Mouse (Mus musculus): ENCODE measurements around the gene Sdcbp2.
"Not testable (repeated sequence)": the region's sequence is repeated elsewhere in the genome, so short reads cannot be mapped to it uniquely, and the experiment has no call there.

The Sdcbp2 gene

GRCm38 (mm10) chr2:151566856-151567255 is 5.6 kb upstream of the Sdcbp2 start:
- no peak for DNase-seq (ENCODE audit: extremely low read depth, low read depth, low spot score)

GRCm38 (mm10) chr2:151569452-151569851 is 3.0 kb upstream of the Sdcbp2 start:
- no peak for DNase-seq (ENCODE audit: extremely low read depth, low read depth, low spot score)

DNA sequence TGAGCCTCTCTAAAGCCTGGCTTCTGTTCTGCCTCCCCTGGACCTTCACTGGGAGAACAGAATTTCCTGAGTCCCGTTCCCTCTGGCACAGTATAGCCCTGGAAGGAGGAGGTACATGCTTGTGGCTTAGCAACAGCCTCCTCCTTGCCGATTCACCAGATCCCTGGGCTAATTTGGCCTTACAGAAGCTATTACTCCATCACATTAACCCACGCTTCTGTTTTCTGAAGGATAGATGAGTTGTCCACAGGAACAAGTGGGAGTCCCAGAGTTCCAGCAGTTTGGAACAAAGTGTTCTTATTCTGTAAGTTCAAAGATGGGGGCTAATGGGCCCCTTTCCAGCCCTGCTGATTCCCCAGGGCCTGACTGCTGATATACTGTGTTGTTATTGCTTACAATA is 1.2 kb downstream of the Sdcbp2 start:
- DNase-seq (ENCODE audit: extremely low read depth, low read depth, low spot score), result no peak

- DNase-seq (ENCODE audit: extremely low read depth, low read depth, low spot score), result no peak
Observed at GRCm38 (mm10) chr2:151574607-151575006, 2.2 kb downstream of the Sdcbp2 start.

DNA sequence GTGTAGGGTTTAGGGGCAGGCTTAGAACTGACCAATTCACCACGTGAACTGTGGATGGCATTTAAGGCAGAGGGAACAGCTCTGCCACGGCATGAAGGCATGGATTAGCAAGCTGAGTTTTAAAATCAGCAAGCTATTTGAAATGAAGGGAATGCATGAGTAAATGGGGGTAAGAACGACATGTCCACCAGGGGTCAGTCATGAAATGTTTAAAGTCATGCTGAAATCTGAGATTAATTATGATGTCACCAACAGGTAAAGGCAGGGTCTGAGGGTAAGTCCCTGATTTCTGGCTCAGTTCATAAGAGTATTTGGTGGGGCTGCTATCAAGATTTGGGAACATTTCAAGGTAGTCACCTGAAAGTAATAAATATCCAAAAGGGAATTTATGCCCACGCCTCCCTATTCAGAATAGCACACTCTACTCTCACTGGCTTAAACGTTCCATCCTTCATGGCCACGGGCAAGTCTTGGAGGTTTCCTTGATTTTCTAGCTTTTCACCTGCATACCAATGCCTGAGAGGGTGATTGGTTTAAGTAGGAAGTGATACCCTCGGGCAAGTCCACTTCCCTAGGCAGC is 2.8 kb downstream of the Sdcbp2 start:
- no peak for DNase-seq (ENCODE audit: extremely low read depth, low read depth, low spot score)

DNA sequence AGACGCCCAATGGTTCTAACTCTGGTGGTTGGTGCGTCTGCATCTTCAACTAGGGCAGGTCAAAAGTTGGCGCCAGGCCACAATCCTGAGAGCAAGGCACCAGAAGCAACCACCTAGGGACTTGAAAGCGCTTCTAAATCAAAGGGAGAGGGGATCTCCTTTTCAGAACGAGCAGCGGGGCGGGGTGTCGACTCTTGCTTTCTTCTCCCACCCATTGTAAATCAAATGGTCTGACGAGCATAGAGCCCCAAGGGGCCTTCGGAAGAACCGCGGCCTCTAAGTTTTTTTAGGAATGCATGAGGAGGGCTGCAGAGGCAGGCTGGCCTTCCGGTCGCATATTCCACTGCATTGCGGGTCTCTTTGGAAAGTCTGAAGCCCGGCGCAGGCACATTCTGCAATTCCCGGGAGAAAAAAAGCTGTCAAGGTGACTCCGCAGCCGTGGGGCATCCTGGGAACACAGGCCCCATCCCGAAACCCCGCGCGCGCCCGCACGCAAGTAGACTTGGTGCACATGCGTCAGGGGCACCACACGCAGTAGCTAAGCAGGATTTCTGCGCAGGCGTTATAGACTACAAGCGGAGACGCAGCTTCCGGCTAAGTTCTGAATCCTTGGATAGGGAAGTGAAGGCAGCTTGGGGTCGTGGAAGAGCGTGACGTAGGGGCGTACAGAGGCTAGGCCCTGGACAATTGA is 3.4 kb downstream of the Sdcbp2 start:
- DNase-seq (ENCODE audit: extremely low read depth, low read depth, low spot score), result no peak

- no peak for DNase-seq (ENCODE audit: extremely low read depth, low read depth, low spot score)
Observed at GRCm38 (mm10) chr2:151579183-151579582, 6.8 kb downstream of the Sdcbp2 start.

- DNase-seq (ENCODE audit: extremely low read depth, low read depth, low spot score), result no peak
Observed at GRCm38 (mm10) chr2:151580945-151581344, 8.5 kb downstream of the Sdcbp2 start.

- no peak for DNase-seq (ENCODE audit: extremely low read depth, low read depth, low spot score)
Observed at GRCm38 (mm10) chr2:151585934-151586333, 13.5 kb downstream of the Sdcbp2 start.

- no peak for DNase-seq (ENCODE audit: extremely low read depth, low read depth, low spot score)
Observed at GRCm38 (mm10) chr2:151586807-151587206, 14.4 kb downstream of the Sdcbp2 start.

- no peak for DNase-seq (ENCODE audit: extremely low read depth, low read depth, low spot score)
Observed at GRCm38 (mm10) chr2:151587306-151587705, 14.9 kb downstream of the Sdcbp2 start.

GRCm38 (mm10) chr2:151598068-151598467 is 25.6 kb downstream of the Sdcbp2 start:
- no peak for DNase-seq (ENCODE audit: extremely low read depth, low read depth, low spot score)

GRCm38 (mm10) chr2:151602106-151602505 is 29.7 kb downstream of the Sdcbp2 start:
- no peak for DNase-seq (ENCODE audit: extremely low read depth, low read depth, low spot score)

DNA sequence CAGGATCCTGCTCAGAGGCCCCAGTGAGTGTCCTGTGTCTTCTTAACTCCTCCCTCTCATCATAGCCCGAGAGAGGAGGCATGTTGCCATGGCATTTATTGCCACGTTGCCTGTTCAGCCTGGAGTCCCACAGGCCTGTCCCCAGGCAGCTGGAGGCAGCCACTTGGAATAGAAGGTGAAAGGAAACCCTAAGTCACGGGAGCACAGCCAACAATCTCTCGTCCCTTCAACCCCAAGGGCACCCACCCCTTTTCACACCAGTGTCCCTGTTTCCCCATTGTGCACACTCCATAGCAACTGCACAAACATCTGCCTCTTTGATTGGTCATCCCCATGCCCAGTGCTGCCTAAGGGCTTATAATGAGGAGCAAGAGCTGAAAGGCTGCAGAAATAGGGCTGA is 31.2 kb downstream of the Sdcbp2 start:
- DNase-seq (ENCODE audit: extremely low read depth, low read depth, low spot score), result no peak

- DNase-seq (ENCODE audit: extremely low read depth, low read depth, low spot score), result no peak
Observed at GRCm38 (mm10) chr2:151605437-151605987, 33.1 kb downstream of the Sdcbp2 start.

DNA sequence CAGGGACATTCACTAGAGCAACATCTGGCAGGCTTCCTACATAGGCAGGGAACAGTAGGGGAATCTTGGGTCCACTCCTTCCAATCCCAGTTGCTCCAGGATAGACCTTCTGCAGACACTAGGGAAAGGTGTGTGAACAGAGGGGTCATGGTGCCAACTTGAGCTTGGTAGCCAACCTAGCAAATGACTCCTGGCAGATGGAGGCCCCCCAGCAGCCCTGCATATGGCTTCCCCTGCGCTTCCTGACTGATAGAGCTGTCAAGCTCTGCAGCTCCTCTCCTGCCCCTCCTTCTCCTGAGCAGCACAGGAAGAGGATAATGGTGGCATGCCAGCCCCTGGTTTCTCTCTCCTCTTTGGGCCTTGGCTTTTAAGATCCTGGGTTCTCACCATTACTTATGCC is 36.0 kb downstream of the Sdcbp2 start:
- DNase-seq (ENCODE audit: extremely low read depth, low read depth, low spot score), result no peak

- DNase-seq (ENCODE audit: extremely low read depth, low read depth, low spot score), result no peak
Observed at GRCm38 (mm10) chr2:151609974-151610373, 37.6 kb downstream of the Sdcbp2 start.

DNA sequence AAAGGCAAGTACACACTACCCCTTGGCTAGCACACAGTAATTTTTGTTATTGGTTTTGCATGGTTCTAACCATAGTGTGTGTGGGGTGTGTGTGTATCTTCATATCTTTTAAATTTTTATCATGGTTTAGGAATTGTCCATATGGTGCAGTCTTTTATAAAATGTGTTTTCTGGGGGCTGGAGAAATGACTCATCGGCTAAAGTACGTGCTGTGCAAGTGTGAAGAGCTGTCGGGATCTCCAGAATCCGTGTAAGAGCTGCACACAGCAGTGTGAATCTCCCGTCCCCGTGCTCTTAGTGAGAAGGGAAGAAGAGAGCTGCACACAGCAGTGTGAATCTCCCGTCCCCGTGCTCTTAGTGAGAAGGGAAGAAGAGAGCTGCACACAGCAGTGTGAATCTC is 43.4 kb downstream of the Sdcbp2 start:
- DNase-seq (ENCODE audit: extremely low read depth, low read depth, low spot score), result not testable (repeated sequence)

- peak; percentile 62 for DNase-seq (ENCODE audit: extremely low read depth, low read depth, low spot score)
Observed at GRCm38 (mm10) chr2:151616551-151617329, 44.3 kb downstream of the Sdcbp2 start.

- DNase-seq (ENCODE audit: extremely low read depth, low read depth, low spot score), result no peak
Observed at GRCm38 (mm10) chr2:151623776-151624175, 51.4 kb downstream of the Sdcbp2 start.

GRCm38 (mm10) chr2:151626296-151626695 is 53.9 kb downstream of the Sdcbp2 start:
- no peak for DNase-seq (ENCODE audit: extremely low read depth, low read depth, low spot score)

DNA sequence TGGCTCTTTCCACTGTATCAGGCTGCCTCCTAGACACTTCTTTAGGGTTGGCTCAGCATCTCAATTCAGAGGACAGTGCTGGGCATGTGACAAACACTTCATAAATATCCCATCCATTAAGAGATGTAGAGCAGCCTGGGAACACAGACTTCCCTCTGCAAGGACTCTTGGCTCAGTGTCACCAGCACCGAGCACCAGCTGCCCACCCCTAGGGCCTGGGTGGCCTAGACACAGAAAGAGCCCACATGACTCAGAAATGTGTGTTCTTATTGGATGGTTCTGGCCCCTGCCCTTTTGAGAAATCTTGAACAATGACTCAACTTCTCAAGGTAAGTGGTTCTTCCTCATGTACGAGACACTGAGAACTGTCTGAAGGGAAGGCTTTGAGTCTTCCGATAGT is 55.6 kb downstream of the Sdcbp2 start:
- no peak for DNase-seq (ENCODE audit: extremely low read depth, low read depth, low spot score)
